Mouse (Mus musculus): ENCODE data around the gene Cdkal1.

GRCm38 (mm10) chr13:29631342-29631741, 224.1 kb downstream of the Cdkal1 start:
- no peak for TF ChIP-seq CTCF (IDR thresholded peaks at IDR 0.05; ENCODE audit: borderline replicate concordance, extremely low read depth, insufficient read depth, insufficient read length)
- no peak for TF ChIP-seq POLR2A (IDR thresholded peaks at IDR 0.05; ENCODE audit: borderline replicate concordance, extremely low read depth, insufficient read depth, insufficient read length, poor library complexity, severe bottlenecking)

Data from brain, embryonic 14.5 days (tissue).